Mouse (Mus musculus): Measurements from ENCODE around the gene Sfta2.
A peak's percentile ranks its signal among the peaks of the same experiment; 100 is the strongest.

DNA sequence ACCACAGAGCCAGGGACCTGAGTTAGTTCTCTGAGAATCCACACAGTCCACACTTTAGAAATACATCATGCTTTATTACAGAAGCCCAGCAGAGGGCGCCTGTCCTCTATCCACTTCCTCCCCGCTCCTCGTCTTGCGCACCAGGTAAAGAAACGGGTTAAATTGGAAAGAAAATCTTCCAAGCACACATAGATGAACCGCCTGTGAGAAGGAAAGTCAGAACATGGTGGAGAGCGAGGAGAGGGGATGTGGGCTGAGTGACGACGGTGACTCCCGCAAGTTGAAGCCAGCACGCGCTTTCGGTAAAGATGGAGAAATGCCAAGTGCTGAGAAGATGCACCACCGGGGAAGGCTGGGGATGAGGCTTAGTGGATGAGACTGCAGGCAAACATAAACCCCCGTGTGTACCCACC lies 34.4 kb downstream of the Sfta2 start:
- TF ChIP-seq CTCF (IDR thresholded peaks at IDR 0.05) = peak; percentile 84
- peak; percentile 55 for TF ChIP-seq EP300 (IDR thresholded peaks at IDR 0.05)
